Mouse (Mus musculus) layer of hippocampus, postnatal 36 days (tissue): ENCODE results near the gene Tmed1. TPM values are rescaled to one million over a fixed set of nuclear protein-coding genes. Genes with fewer than 3 reads are reported as not detected.
"Not testable (repeated sequence)": the region's sequence is repeated elsewhere in the genome, so short reads cannot be mapped to it uniquely, and the experiment has no call there.

Source experiments
- DNase-seq, 2 experiments: peaks; one replicate each; pipeline ENCODE4 v3.0.0; 2022
- total RNA-seq, 2 experiments: library from RNA; stranded (reverse); gene quantifications; 2 replicates each; pipeline ENCODE4 v1.2.3; 2021

Gene Tmed1
- total RNA-seq: 10 to 100 TPM; 10.6 to 11.4 TPM

- DNase-seq: peak; percentile 93 to 94
These were observed at the start of gene Tmed1 for GRCm38 (mm10) chr9:21509772-21510688. Gene Tmed1 (minus strand): TSS chr9:21510252.

GRCm38 (mm10) chr9:21559151-21559550, 49.1 kb upstream of the Tmed1 start:
- DNase-seq: no peak

GRCm38 (mm10) chr9:21558366-21558765, 48.3 kb upstream of the Tmed1 start:
- no peak for DNase-seq

GRCm38 (mm10) chr9:21557556-21557955, 47.5 kb upstream of the Tmed1 start:
- no peak for DNase-seq

- DNase-seq: no peak
These were observed 46.9 kb upstream of the Tmed1 start for GRCm38 (mm10) chr9:21556996-21557395.

GRCm38 (mm10) chr9:21555198-21555742, 45.2 kb upstream of the Tmed1 start:
- DNase-seq: no peak

- DNase-seq: no peak
These were observed 43.7 kb upstream of the Tmed1 start for GRCm38 (mm10) chr9:21553607-21554273.

- DNase-seq: no peak
These were observed 41.0 kb upstream of the Tmed1 start for GRCm38 (mm10) chr9:21551049-21551448.

- DNase-seq: peak in 1 of 2 experiments; percentile 54
These were observed 37.3 kb upstream of the Tmed1 start for GRCm38 (mm10) chr9:21547075-21547941.

GRCm38 (mm10) chr9:21546789-21547074, 36.7 kb upstream of the Tmed1 start, which contains the start of gene Carm1:
Gene Carm1 (plus strand): TSS chr9:21546894.
- peak in 1 of 2 experiments; percentile 66 for DNase-seq

- DNase-seq: peak; percentile 99 to 100
These were observed 36.1 kb upstream of the Tmed1 start for GRCm38 (mm10) chr9:21545916-21546788.

GRCm38 (mm10) chr9:21545351-21545915, 35.4 kb upstream of the Tmed1 start:
- no peak for DNase-seq

- not testable (repeated sequence) for DNase-seq
These were observed 31.9 kb upstream of the Tmed1 start for GRCm38 (mm10) chr9:21542001-21542400.

GRCm38 (mm10) chr9:21539981-21540753, 30.1 kb upstream of the Tmed1 start:
- DNase-seq: no peak

GRCm38 (mm10) chr9:21537009-21537408, 27.0 kb upstream of the Tmed1 start:
- DNase-seq: no peak

- DNase-seq: no peak
These were observed 26.4 kb upstream of the Tmed1 start for GRCm38 (mm10) chr9:21536501-21536900.

GRCm38 (mm10) chr9:21527917-21528324, 17.9 kb upstream of the Tmed1 start:
- DNase-seq: no peak

GRCm38 (mm10) chr9:21527100-21527801, 17.2 kb upstream of the Tmed1 start:
- no peak for DNase-seq

- DNase-seq: no peak
These were observed 16.5 kb upstream of the Tmed1 start for GRCm38 (mm10) chr9:21526634-21526944.
